Mouse (Mus musculus) embryonic stem cell, embryonic (primary cell): ENCODE data around the gene Fam209.

Experiments used
- CTCF ChIA-PET, 4 experiments: fragments of 300-600 bp in 2 of 4; fragments of 350-600 bp in 2 of 4; sonication (Branson Sonifier 250); formaldehyde crosslinking; loops; one replicate each; lab custom pipeline; 2022; ENCODE audit warnings: inconsistent platforms in 2 of 4; lab: Charles Lee
- POLR2A ChIA-PET, 4 experiments: fragments of 300-600 bp in 2 of 4; fragments of 350-600 bp in 2 of 4; sonication (Branson Sonifier 250); formaldehyde crosslinking; loops; one replicate each; lab custom pipeline; 2022; ENCODE audit warnings: antibody characterized with exemption in 4 of 4, inconsistent platforms in 1 of 4; lab: Charles Lee

Fam209 gene

DNA sequence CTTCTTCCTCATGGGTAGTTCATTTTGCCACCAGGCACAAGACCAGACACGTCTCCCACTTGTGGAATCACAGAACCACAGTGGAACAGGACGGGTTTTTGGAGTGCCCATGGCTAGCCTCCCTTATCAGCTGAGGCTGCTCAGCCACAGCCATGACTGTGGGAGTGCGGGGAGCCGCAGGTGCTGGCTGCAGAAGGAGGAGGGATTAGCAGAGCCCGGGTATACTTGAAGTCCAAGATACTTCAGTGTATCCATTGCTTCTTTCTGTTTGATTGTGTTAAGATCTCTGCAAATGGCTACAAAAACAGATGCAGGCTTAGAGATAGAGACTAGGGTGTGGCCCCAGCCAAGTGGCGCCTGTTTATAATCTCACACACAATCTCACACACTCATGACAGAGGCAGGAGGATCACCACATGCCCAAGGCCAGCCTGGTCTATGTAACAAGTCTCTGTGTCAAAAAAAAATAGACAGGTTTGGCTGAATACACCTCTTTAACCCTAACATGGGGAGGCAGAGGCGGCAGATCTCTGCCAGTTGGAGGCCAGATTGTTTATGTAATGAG lies 28.5 kb downstream of the Fam209 start:
- CTCF ChIA-PET, result no interaction called here
- POLR2A ChIA-PET, result interaction anchor here in 1 of 4 experiments (0.5 kb wide), 1 partner anchor 22 kb away, joined by 5 read pairs; no protein-coding TSS in a partner anchor

DNA sequence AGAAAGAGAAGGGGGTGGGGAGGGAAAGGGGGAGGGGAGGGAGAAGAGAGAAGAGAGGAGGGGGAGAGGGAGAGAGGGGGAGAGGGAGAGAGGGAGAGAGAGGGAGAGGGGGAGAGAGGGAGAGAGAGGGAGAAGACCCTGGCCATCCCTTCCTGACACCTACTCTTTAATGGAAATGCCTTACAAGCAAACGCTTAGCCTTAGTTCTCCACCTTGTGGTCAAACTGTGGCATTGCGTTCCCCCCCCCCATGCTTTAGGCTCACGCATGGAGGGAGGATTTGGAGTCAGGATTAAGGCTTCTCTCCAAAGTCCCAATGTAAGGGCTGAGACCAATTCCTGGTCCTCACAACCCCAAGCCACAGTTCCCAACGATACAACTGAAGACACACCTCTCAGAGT lies 29.0 kb downstream of the Fam209 start:
- POLR2A ChIA-PET, result interaction anchor here in 3 of 4 experiments (0.5 to 1.4 kb wide), 7 partner anchors 8 to 22 kb away, joined by 3 to 5 read pairs (median 4); no protein-coding TSS in a partner anchor
- CTCF ChIA-PET, result interaction anchor here in 1 of 4 experiments (1.1 kb wide), 1 partner anchor 28 kb away, joined by 3 read pairs; no protein-coding TSS in a partner anchor

DNA sequence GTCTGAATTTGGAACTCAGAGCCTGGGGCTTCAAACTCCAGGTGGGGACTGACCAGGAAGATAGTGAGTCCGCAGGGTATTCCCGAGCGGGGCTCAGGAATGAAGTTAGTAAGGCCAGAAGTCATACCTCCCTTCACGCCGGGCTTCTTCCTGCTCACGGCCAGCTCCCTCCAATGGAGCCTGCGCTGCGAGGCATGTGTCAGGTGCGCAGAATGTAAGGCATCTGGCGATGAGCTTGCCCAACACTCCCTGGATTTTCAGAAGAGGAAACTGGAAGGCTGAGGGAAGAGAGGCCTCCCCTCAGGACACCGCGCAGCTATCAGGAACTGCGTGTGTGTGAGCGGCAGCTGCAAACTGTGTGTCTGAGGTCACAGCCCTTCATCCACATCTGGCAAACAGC lies 29.8 kb downstream of the Fam209 start:
- CTCF ChIA-PET, result interaction anchor here (0.5 to 1.5 kb wide), 16 partner anchors 9 to 482 kb away, joined by 3 to 9 read pairs (median 3); no protein-coding TSS in a partner anchor
- POLR2A ChIA-PET, result interaction anchor here in 3 of 4 experiments (0.6 to 1.4 kb wide), 20 partner anchors 8 to 520 kb away, joined by 3 to 7 read pairs (median 4); no protein-coding TSS in a partner anchor

DNA sequence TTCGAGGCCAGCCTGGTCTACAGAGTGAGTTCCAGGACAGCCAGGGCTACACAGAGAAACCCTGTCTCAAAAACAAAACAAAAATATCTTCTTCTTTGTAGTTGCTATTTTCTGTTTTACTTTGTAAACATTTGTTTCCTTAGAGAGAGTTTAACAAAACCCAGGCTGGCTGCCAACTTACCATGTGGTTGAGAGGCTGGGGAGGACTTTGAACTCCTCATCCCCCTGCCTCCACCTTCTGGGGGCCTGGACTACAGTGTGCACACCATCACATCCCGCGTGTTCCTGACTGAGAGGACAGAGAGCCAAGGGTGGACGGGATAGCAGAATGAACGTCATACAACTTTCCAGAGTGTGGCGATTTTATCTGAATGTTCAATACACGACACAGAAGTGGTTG lies 33.8 kb downstream of the Fam209 start:
- CTCF ChIA-PET, result interaction anchor here in 1 of 4 experiments (1.0 kb wide), 1 partner anchor 10 kb away, joined by 5 read pairs; no protein-coding TSS in a partner anchor
- POLR2A ChIA-PET, result interaction anchor here in 2 of 4 experiments (1.0 to 1.9 kb wide), 4 partner anchors 9 to 108 kb away, joined by 3 to 9 read pairs (median 4); no protein-coding TSS in a partner anchor

DNA sequence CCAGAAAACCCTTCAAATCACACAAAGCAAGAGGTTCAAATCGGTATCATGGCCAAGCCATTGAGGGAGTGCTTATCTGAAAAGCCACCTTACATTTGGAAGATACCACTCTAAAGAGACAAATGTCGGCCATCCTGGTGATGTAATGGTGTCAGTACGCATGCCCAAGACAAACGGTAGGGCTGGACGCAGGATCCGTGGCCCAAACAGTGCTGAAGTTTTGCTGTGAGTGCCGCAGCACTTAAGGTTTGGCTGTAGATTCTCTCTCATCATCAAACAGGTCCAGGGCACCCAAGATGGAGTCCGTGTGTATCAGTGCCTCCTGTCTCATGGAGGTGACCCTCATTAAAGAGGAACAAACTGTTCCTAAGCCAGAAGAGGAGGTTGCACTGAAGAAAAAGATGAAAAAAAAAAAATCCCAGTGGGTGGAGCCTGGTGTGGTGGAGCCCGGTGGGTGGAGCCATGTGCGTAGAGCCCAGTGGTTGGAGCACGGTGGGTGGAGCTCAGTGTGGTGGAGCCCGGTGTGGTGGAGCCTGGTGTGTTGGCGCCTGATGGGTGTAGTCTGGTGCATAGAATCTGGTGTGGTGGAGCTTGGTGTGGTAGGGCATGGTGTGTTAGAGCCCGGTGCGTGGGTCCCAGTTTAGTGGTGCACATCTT lies 37.9 kb downstream of the Fam209 start:
- CTCF ChIA-PET, result interaction anchor here in 3 of 4 experiments (0.6 to 1.3 kb wide), 7 partner anchors 9 to 462 kb away, joined by 3 to 5 read pairs (median 3); no protein-coding TSS in a partner anchor
- POLR2A ChIA-PET, result interaction anchor here in 3 of 4 experiments (0.5 to 2.2 kb wide), 26 partner anchors 8 to 1852 kb away, joined by 3 to 12 read pairs (median 4); partner anchors contain the start of gene Tfap2c (in 1 of the 3)

DNA sequence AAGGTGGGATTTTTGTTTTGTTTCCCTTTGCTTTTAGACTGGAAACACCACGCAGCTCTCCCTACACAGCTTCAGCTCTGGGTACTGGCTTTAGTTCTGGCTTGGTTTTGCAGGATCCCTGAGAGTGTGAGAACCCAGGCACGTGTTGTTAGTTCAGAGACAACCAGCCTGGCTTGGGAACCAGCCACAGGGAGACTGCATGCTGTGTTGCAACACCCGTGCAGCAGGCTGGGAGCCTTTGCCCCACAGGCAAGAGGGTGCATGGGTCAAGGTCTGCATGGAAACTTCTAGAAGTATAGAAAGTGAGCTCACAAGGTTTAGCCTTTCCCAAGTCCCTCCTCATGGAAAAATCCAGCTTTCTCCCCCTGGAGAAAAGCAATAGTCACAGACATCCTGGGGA lies 38.6 kb downstream of the Fam209 start:
- POLR2A ChIA-PET, result interaction anchor here in 3 of 4 experiments (0.6 to 2.2 kb wide), 24 partner anchors 8 to 1853 kb away, joined by 3 to 12 read pairs (median 4); partner anchors contain the start of gene Tfap2c (in 1 of the 3)

DNA sequence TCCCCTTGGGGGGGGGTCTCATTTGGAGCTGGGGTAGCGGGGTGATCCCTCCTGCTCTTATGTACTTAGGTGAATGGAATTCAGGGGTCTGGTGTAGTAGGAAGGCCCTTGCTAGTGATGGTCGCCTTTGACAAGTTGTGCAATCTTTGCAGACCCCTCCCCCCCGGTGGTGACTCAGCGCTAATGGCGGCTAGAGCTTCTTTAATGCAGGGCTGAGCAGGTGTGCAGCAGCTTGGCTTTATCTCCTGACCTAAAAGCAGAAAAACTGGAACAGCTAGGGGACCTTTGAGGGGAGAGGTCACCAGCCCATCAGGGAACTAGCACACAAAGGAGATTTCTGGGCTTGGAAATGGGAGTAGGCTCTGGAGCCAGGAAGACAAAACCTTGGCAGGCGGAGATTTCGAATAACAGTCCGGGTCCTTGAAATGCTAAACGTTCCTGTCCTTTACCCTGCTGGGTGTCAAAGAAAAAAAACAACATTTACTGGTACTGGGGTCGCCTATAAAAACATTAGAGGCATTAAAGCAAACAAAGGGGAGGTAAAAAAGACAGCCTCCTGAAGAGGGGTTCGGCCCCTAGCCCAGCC lies 44.2 kb downstream of the Fam209 start:
- CTCF ChIA-PET, result interaction anchor here in 1 of 4 experiments (0.7 to 1.4 kb wide), 3 partner anchors 10 to 88 kb away, joined by 3 to 5 read pairs (median 3); no protein-coding TSS in a partner anchor
- POLR2A ChIA-PET, result interaction anchor here in 3 of 4 experiments (0.6 to 2.4 kb wide), 37 partner anchors 8 to 1963 kb away, joined by 3 to 16 read pairs (median 4); partner anchors contain the start of gene Tfap2c (in 1 of the 3)

More for the DNA sequence above, 38.6 kb downstream of the Fam209 start:
- CTCF ChIA-PET, result interaction anchor here (0.6 to 1.3 kb wide), 7 partner anchors 8 to 461 kb away, joined by 3 to 5 read pairs (median 3); no protein-coding TSS in a partner anchor

DNA sequence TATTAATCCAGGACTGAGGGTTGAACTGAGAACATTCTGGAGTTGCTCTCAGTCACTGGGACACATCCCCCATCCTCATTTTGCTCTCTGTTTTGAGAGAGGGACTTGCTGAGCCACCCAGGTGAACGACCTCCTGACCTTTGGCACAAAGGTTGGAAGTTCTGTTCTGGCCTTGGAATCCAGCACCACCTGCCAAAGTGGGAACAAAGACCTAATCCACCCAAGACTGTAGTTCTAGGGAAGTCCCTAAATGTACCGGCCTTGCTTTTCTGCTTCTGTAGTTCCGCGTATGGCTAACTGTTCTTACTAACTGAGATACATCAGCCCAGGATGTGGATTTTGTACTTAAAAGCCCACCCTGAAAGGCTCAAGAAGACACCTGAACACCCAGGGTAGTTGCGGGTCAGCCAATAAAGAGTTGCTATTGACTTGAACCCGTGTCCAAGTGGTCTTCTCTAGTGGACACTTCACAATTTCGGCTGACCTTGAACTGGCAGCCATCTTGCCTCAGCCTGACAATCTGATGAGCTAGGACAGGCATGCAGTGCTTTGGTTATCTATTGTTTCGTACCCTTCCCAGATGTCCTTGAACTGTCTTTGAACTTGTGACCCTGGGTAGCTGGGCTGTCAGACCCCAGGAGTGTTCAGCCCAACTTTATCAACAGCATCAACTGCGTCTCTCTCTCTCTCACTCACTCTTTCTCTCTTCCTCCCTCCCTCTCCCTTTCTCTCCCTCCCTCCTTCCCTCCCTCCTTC lies 48.5 kb downstream of the Fam209 start:
- POLR2A ChIA-PET, result interaction anchor here in 3 of 4 experiments (0.6 to 3.2 kb wide), 35 partner anchors 8 to 350 kb away, joined by 3 to 23 read pairs (median 4); partner anchors contain the start of gene Tfap2c (in 1 of the 3)
- CTCF ChIA-PET, result interaction anchor here (0.6 to 1.8 kb wide), 6 partner anchors 11 to 85 kb away, joined by 3 to 6 read pairs (median 4); no protein-coding TSS in a partner anchor

DNA sequence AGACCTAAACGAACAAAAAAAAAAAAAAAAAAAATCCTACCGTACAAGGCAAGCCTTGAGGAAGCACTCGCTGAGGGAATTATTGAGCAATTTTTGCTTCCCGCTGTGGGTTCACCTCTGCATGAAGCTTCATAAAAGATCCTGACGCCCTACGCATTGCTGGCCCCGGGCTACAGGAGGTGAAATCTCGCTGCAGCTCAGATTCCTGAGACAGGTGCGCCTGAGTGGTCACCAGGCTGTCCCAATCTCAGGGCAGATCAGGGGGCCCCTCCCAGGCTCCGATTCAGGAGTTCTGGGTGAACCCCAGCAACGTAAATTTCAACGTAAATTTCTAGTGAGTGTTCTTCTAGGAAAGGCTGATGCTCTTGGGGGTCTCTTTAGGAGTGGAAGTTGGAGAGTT lies 50.2 kb downstream of the Fam209 start:
- ChIA-PET CTCF (interaction anchor here in 2 of 4 experiments (0.5 to 1.8 kb wide), 8 partner anchors 11 to 47 kb away, joined by 3 to 5 read pairs (median 4); no protein-coding TSS in a partner anchor), POLR2A (interaction anchor here in 3 of 4 experiments (0.6 to 3.3 kb wide), 48 partner anchors 8 to 1733 kb away, joined by 3 to 23 read pairs (median 5); partner anchors contain the start of genes Tfap2c (in 2 of the 3), Aurka (in 1 of the 3), Cstf1 (in 1 of the 3) and Fam210b (in 1 of the 3))
